Mouse (Mus musculus): ENCODE results near the gene Hyal3. TPM values are rescaled to one million over a fixed set of nuclear protein-coding genes. Genes with fewer than 3 reads are reported as not detected.

Gene Hyal3
- 0.54 and 0.69 TPM in 2 replicates for polyA plus RNA-seq (2015; fragmentation: Nextera tagmentation; extraction: Ambion mirVana)

- Histone ChIP-seq H3K4me3 (ENCODE audit: low read length) (peak within 1 kb of the TSS; percentile 68), H3K27me3 (ENCODE audit: control insufficient read depth, insufficient read depth, low read length) (no peaks in the 10 kb centered on the region), H3K9me3 (replicated peaks; ENCODE audit: control insufficient read depth, low read length) (no peaks in the 10 kb centered on the region), H3K27ac (ENCODE audit: low read length) (peak within 1 kb of the TSS; percentile 88), H3K4me1 (ENCODE audit: control insufficient read depth, insufficient read depth, low read length) (peaks cover 31% of the 10 kb centered on the region), H3K9ac (ENCODE audit: low read length) (peak within 1 kb of the TSS; percentile 84), H3K36me3 (ENCODE audit: control insufficient read depth, insufficient read depth) (peaks cover 3% of the 10 kb centered on the region; the same call in 1 of the 2 replicates), H3K4me2 (ENCODE audit: low read depth, low read length) (peak within 1 kb of the TSS; percentile 82)
- ATAC-seq (replicated peaks; ENCODE audit: extremely low read depth, insufficient read depth, low FRiP score), result peak; percentile 77
- WGBS, result under 1% methylated on average over 32 of the region's 32 CpGs
Measured at GRCm38 (mm10) chr9:107580501-107581317, at the start of gene Hyal3. TSS of gene Hyal3 (plus strand) at chr9:107580818.

DNA sequence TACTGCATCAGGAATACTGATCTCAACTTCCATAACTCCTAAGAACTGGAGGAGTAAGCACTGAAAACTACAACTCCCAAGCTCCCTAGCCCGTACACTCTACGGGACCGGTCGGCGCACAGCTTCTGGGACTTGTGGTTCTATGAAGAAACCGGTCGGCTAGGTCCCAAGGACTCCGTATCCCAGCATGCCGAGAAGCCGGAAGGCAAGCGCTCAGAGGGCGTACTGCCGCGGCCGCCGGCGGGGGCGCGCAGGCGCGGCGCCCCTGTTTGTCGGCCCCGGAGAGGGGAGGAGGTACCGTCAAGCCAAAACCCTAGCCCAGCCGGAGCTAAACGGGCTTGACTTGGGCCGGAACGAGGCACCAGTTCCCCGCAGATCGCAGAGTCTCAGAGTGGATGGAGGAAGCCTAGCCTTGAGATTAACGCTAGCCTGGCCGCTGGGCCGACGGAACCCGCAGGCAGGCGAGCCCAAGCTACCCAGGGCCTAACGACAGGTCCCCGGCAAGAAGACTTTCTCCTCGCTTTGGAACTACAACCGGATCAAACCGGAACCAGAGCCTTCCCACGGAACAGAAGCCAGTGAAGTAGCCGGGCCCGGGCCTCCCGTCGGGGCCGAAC is 46.7 kb upstream of the Hyal3 start, which contains the start of gene Tmem115:
Tmem115 (plus strand) TSS at position 155 of the 617 bp plus-strand sequence.
- peak; percentile 99 for ATAC-seq (replicated peaks; ENCODE audit: extremely low read depth, insufficient read depth, low FRiP score)
- H3K27ac ChIP-seq (ENCODE audit: low read length), result peak within 1 kb of the TSS; percentile 79
- H3K36me3 ChIP-seq (ENCODE audit: control insufficient read depth, insufficient read depth), result peaks cover 14% of the 10 kb centered on the region
- WGBS, result under 1% methylated on average over 48 of the region's 48 CpGs
- H3K9me3 ChIP-seq (replicated peaks; ENCODE audit: control insufficient read depth, low read length), result no peaks in the 10 kb centered on the region
- peaks cover 19% of the 10 kb centered on the region for H3K4me1 ChIP-seq (ENCODE audit: control insufficient read depth, insufficient read depth, low read length)
- H3K4me3 ChIP-seq (ENCODE audit: low read length), result peak within 1 kb of the TSS; percentile 81
- H3K4me2 ChIP-seq (ENCODE audit: low read depth, low read length), result peak within 1 kb of the TSS; percentile 87
- H3K27me3 ChIP-seq (ENCODE audit: control insufficient read depth, insufficient read depth, low read length), result no peaks in the 10 kb centered on the region
- H3K9ac ChIP-seq (ENCODE audit: low read length), result peak within 1 kb of the TSS; percentile 89

- H3K4me1 ChIP-seq (ENCODE audit: control insufficient read depth, insufficient read depth, low read length), result peaks cover 19% of the 10 kb centered on the region
- no peaks in the 10 kb centered on the region for H3K9me3 ChIP-seq (replicated peaks; ENCODE audit: control insufficient read depth, low read length)
- under 1% methylated on average over 40 of the region's 40 CpGs for WGBS
- peak overlapping the region; percentile 81 for H3K4me3 ChIP-seq (ENCODE audit: low read length)
- ATAC-seq (replicated peaks; ENCODE audit: extremely low read depth, insufficient read depth, low FRiP score), result peak; percentile 19; the same call in 1 of the 2 replicates
- peak overlapping the region; percentile 79 for H3K27ac ChIP-seq (ENCODE audit: low read length)
- H3K36me3 ChIP-seq (ENCODE audit: control insufficient read depth, insufficient read depth), result peaks cover 21% of the 10 kb centered on the region
- no peaks in the 10 kb centered on the region for H3K27me3 ChIP-seq (ENCODE audit: control insufficient read depth, insufficient read depth, low read length)
- H3K9ac ChIP-seq (ENCODE audit: low read length), result peak overlapping the region; percentile 89
- H3K4me2 ChIP-seq (ENCODE audit: low read depth, low read length), result peak overlapping the region; percentile 87
Measured at GRCm38 (mm10) chr9:107534408-107535202, 46.0 kb upstream of the Hyal3 start.

GRCm38 (mm10) chr9:107538231-107538630 is 42.4 kb upstream of the Hyal3 start:
- no peak for ATAC-seq (replicated peaks; ENCODE audit: extremely low read depth, insufficient read depth, low FRiP score)
- Histone ChIP-seq H3K4me3 (ENCODE audit: low read length) (no peak overlapping the region), H3K4me2 (ENCODE audit: low read depth, low read length) (no peak overlapping the region), H3K36me3 (ENCODE audit: control insufficient read depth, insufficient read depth) (peaks cover 21% of the 10 kb centered on the region), H3K27me3 (ENCODE audit: control insufficient read depth, insufficient read depth, low read length) (no peaks in the 10 kb centered on the region), H3K9me3 (replicated peaks; ENCODE audit: control insufficient read depth, low read length) (no peaks in the 10 kb centered on the region), H3K27ac (ENCODE audit: low read length) (no peak overlapping the region), H3K4me1 (ENCODE audit: control insufficient read depth, insufficient read depth, low read length) (peaks cover 35% of the 10 kb centered on the region), H3K9ac (ENCODE audit: low read length) (no peak overlapping the region)
- WGBS, result 89% methylated on average over 7 of the region's 7 CpGs

DNA sequence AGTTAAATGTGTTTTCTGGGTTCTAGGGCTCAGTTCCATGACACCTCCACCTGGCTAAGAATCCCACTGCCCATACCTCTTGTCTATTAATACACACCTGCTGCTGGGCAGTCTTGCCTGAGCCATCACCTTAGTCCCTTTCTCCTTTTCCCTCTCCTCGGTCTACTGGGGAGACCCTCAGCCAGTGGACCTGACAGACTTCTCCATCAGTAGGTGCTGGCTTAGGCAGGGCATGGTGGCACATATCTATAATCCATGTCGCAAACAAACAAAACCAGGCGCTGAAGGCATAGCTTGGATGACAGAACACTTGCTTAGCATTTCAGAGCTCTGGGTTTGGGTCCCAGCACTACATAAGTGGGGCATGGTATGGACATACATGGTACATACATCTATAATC is 41.9 kb upstream of the Hyal3 start:
- Histone ChIP-seq H3K36me3 (ENCODE audit: control insufficient read depth, insufficient read depth) (peaks cover 21% of the 10 kb centered on the region), H3K9me3 (replicated peaks; ENCODE audit: control insufficient read depth, low read length) (no peaks in the 10 kb centered on the region), H3K9ac (ENCODE audit: low read length) (no peak overlapping the region), H3K27ac (ENCODE audit: low read length) (no peak overlapping the region), H3K4me1 (ENCODE audit: control insufficient read depth, insufficient read depth, low read length) (peaks cover 35% of the 10 kb centered on the region), H3K27me3 (ENCODE audit: control insufficient read depth, insufficient read depth, low read length) (no peaks in the 10 kb centered on the region), H3K4me2 (ENCODE audit: low read depth, low read length) (no peak overlapping the region), H3K4me3 (ENCODE audit: low read length) (no peak overlapping the region)
- WGBS, result 88% methylated on average over 3 of the region's 3 CpGs
- no peak for ATAC-seq (replicated peaks; ENCODE audit: extremely low read depth, insufficient read depth, low FRiP score)

DNA sequence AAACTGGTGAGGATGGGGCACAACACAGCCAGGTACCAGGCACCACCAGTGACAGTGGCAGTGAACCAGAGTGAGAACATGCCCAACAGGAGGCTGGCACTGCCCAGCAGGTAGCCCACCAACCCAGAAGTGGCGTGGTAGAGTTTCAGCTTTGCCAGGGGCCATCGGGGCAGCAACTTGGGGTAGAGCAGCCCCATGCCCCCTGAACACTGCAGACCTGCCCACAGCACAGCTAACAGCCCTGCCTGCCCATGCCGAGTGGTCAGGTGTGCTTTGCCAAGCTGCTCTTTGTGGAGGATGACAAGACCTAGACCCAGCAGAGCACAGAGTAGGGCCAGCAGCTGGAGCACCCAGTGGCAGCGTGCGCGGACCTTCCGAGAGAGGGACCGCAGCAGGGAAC is 40.7 kb upstream of the Hyal3 start:
- ATAC-seq (replicated peaks; ENCODE audit: extremely low read depth, insufficient read depth, low FRiP score), result no peak
- H3K4me3 ChIP-seq (ENCODE audit: low read length), result no peak overlapping the region
- peaks cover 30% of the 10 kb centered on the region for H3K36me3 ChIP-seq (ENCODE audit: control insufficient read depth, insufficient read depth)
- peaks cover 35% of the 10 kb centered on the region for H3K4me1 ChIP-seq (ENCODE audit: control insufficient read depth, insufficient read depth, low read length)
- H3K4me2 ChIP-seq (ENCODE audit: low read depth, low read length), result no peak overlapping the region
- WGBS, result 87% methylated on average over 8 of the region's 8 CpGs
- no peak overlapping the region for H3K9ac ChIP-seq (ENCODE audit: low read length)
- no peaks in the 10 kb centered on the region for H3K27me3 ChIP-seq (ENCODE audit: control insufficient read depth, insufficient read depth, low read length)
- H3K27ac ChIP-seq (ENCODE audit: low read length), result no peak overlapping the region
- no peaks in the 10 kb centered on the region for H3K9me3 ChIP-seq (replicated peaks; ENCODE audit: control insufficient read depth, low read length)

DNA sequence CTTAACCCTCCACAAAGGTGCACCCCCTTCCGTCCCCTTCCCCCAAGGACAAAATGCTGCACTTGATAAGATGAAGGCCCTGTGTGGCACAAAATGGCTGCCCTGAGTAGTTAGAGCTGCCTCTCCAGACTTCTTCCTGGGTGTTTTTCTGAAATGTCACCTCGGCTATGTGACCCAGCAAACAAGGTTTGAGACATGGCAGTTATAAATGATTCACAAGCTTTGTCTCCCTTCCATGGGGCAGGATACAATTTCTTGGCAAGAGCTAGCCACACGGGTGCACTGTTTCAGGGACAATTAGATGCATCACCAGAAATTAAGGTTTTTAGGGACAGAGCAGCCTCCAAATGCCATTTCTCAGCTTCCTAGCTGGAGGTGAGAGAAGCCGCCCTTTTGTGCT is 40.2 kb upstream of the Hyal3 start:
- Histone ChIP-seq H3K27me3 (ENCODE audit: control insufficient read depth, insufficient read depth, low read length) (no peaks in the 10 kb centered on the region), H3K9ac (ENCODE audit: low read length) (no peak overlapping the region), H3K4me2 (ENCODE audit: low read depth, low read length) (no peak overlapping the region), H3K4me3 (ENCODE audit: low read length) (no peak overlapping the region), H3K9me3 (replicated peaks; ENCODE audit: control insufficient read depth, low read length) (no peaks in the 10 kb centered on the region), H3K27ac (ENCODE audit: low read length) (no peak overlapping the region), H3K4me1 (ENCODE audit: control insufficient read depth, insufficient read depth, low read length) (peaks cover 34% of the 10 kb centered on the region), H3K36me3 (ENCODE audit: control insufficient read depth, insufficient read depth) (peaks cover 30% of the 10 kb centered on the region)
- no peak for ATAC-seq (replicated peaks; ENCODE audit: extremely low read depth, insufficient read depth, low FRiP score)
- 70% methylated on average over 4 of the region's 4 CpGs for WGBS

- peak overlapping the region; percentile 99 for H3K4me2 ChIP-seq (ENCODE audit: low read depth, low read length)
- no peak for ATAC-seq (replicated peaks; ENCODE audit: extremely low read depth, insufficient read depth, low FRiP score)
- H3K9me3 ChIP-seq (replicated peaks; ENCODE audit: control insufficient read depth, low read length), result no peaks in the 10 kb centered on the region
- H3K27me3 ChIP-seq (ENCODE audit: control insufficient read depth, insufficient read depth, low read length), result no peaks in the 10 kb centered on the region
- H3K9ac ChIP-seq (ENCODE audit: low read length), result peak overlapping the region; percentile 90
- 30% methylated on average over 10 of the region's 10 CpGs for WGBS
- H3K36me3 ChIP-seq (ENCODE audit: control insufficient read depth, insufficient read depth), result peaks cover 30% of the 10 kb centered on the region
- peak overlapping the region; percentile 92 for H3K4me3 ChIP-seq (ENCODE audit: low read length)
- H3K4me1 ChIP-seq (ENCODE audit: control insufficient read depth, insufficient read depth, low read length), result peaks cover 28% of the 10 kb centered on the region
- no peak overlapping the region for H3K27ac ChIP-seq (ENCODE audit: low read length)
Measured at GRCm38 (mm10) chr9:107541005-107541404, 39.6 kb upstream of the Hyal3 start.

All from heart, embryonic 16.5 days (tissue).